Mouse (Mus musculus) spleen, adult 12 weeks (tissue): ENCODE data around the gene Scn1b.

Experiments
- DNase-seq: peaks from one replicate; pipeline ENCODE4 v3.0.0; 2022; ENCODE audit warnings: low spot score

The Scn1b gene

DNA sequence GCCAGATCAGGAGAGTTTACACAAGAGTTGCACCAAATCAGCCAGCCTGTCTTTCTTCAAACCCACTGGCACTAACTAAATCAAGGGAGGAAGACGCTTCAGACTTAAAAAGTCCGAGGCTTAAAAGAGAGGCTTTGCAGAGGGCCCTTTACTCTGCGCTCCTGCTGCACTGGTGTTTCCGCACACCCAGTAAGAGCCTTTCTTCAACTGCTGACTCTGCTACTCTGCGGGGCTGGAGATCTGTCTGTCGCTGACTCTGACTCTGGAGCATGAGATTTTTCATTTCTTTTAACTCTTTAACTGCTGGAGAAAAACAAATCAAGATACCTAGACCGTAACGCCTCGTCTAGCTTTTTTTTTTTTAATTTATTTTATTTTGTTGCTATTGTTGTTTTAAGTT lies 42.7 kb downstream of the Scn1b start:
- no peak for DNase-seq

- DNase-seq, result no peak
Measured at GRCm38 (mm10) chr7:31082831-31083588, 43.8 kb downstream of the Scn1b start.

GRCm38 (mm10) chr7:31082106-31082505 lies 44.7 kb downstream of the Scn1b start:
- no peak for DNase-seq

- DNase-seq, result no peak
Measured at GRCm38 (mm10) chr7:31081106-31081505, 45.7 kb downstream of the Scn1b start.

GRCm38 (mm10) chr7:31080611-31081010 lies 46.2 kb downstream of the Scn1b start:
- DNase-seq, result no peak

GRCm38 (mm10) chr7:31079670-31080069 lies 47.1 kb downstream of the Scn1b start:
- no peak for DNase-seq

DNA sequence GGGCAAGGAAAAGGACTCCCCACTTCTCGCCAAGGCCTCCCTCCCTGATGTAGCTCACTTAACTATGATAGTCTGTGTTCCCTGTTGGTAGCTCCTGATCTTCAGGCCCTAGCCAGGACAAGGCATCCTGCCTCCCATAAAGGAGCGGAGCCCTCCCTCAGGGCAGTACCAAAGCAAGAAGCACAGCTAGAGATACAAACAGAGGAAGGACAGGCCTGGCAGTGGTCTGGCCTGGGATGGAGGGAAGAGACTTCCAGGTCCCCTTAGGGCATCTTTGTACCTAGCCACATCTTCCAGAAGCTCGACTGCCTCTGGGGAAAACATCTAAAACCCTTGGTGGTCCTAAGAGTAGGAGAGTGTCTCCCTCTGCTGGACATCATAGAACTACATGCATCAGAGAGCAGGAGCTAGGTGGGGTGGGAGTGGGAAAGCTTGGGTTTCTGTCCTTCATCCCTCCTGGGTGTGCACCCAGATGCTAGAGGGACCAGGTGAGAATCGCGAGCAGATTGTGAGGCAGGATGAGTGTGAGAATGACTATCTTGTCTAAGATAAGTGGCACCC lies 48.8 kb downstream of the Scn1b start:
- DNase-seq, result no peak

DNA sequence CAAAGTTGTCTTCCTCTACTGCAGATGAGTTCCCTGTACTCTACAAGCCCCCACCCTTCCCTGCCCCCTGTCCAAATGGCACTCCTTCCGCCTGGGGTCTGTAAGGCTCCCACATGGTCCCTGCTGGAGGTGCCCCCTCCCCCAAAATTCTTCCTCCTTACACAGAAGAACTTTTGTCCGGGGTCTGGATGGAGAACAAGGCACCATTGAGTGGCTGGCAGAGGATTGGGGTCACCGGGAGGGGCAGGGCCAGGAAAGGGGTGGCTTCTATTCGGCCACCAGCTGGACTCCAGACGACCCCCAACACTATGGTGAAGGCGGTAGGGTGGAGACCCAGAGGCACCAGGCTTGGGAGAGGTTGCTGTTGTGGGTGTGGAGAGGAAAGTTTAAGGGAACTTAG lies 49.3 kb downstream of the Scn1b start:
- DNase-seq, result no peak

DNA sequence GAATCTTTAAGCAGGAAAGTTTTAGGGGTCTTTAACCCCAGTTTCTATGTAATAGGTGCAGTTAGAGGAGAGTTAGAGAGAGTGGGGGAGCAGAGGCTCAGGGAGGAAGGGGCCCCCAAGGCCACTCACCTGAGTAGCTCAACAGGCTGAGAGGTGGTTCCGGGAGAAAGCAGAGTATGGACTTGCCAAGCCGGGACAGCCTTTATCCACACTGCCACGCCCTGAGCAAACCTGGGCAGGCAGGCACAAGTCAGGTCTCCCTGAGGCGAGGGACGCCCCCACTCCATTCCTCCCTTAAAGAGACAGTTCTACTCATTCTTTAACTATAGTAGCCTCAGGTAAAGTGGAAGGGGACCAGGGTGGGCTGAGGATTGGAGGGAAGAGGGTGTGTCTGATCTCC lies 50.3 kb downstream of the Scn1b start, which contains the start of gene Fxyd3:
Gene Fxyd3, minus strand, starts transcription at position 213 of the 400 bp plus-strand sequence.
- no peak for DNase-seq

- DNase-seq, result no peak
Measured at GRCm38 (mm10) chr7:31074713-31075069, 52.1 kb downstream of the Scn1b start.

GRCm38 (mm10) chr7:31074061-31074712 lies 52.6 kb downstream of the Scn1b start:
- no peak for DNase-seq

DNA sequence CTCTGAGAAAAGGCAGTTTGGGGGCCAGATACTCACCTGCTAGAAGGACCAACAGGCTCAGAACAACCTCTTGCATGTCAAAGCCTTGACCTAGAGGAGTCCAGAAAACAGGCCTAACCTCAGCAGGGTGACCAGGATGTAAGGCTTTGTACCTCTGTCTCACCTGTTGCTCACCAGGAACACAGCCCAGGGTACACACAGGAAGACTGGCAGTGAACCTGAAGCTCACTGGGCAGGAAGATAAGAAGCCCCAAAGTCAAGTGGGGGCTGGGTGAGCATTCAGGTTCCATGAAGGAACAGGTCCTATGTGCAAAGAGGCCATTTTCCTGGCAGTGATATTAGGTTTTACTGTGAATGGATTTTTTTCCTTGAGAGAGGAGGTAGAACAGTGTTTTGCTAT lies 53.3 kb downstream of the Scn1b start:
- DNase-seq, result no peak

- no peak for DNase-seq
Measured at GRCm38 (mm10) chr7:31072326-31072725, 54.5 kb downstream of the Scn1b start.

DNA sequence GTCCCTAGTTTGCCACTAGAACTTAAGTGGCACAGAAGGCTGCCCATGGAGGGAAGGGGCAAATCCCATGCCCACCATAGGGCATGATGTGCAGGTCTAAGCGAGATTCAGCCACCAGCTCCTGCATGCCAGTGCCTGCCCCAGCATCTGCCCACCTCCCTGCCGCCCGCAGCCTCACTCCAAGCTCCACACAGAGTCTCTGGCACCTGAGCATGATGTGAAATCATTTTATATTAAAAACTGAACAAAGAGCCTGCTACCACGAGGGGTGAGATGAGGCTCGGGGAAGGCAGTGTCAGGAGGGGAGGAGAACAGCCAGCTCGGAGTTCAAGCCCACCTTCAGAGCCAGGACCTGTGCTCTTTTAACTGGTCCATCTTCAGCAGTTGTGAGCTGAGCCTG lies 56.5 kb downstream of the Scn1b start:
- no peak for DNase-seq

GRCm38 (mm10) chr7:31069491-31069890 lies 57.3 kb downstream of the Scn1b start:
- no peak for DNase-seq

- DNase-seq, result no peak
Measured at GRCm38 (mm10) chr7:31067836-31068235, 59.0 kb downstream of the Scn1b start.
